Comparison of ENCODE assay signal across 8 mouse cellular contexts in the genomic region with DNA sequence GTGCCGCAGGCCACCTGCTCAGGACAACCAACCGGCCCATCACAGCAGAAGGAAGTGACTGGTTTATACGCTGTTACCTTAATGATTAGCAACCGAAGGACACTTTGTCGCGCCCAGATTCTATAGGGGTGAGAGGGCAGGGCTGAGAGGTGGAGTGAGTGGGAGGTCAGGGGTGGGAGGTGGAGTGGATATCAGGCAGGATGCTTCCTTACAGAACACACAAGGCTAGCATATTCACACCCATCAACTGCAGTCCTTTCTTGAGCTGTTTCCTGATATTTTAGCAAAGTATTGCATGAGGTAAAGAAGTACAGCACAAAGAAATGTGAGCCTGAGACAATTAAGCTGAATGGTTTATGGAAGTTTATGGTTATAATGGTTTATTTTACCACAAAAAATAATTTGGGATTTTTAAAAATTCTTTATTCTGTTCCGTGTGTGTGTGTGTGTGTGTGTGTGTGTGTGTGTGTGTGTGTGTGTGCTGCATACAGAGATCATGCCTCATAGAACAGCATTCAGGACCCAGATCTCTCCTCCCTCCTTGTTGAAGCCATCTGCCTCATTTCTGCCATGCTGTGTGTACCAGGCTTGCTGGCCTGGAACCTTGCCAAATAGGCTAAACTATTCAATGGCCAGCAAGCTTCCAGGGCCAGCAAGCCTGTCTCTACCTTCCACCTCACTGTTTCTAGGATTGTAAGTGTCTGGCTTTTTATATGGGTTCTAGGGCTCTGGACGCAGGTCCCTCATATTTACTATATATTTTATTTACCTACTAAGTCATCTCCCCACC.
DNase-seq lines count a peak whose midpoint lies in the region; ATAC-seq lines count a peak whose summit lies in the region.

No protein-coding gene starts in this region.

- ATAC-seq in hindbrain, embryonic 14.5 days (ENCODE audit: low FRiP score) = peak; percentile 86
- ATAC-seq in midbrain, embryonic 16.5 days = peak; percentile 86; the same call in 1 of the 2 replicates

- H3K9ac ChIP-seq in hindbrain, embryonic 14.5 days = no peak overlapping the region
- H3K9ac ChIP-seq in midbrain, embryonic 16.5 days (ENCODE audit: low read depth, low read length) = no peak overlapping the region

- no peak overlapping the region for H3K4me3 ChIP-seq in hindbrain, embryonic 14.5 days (replicated peaks; ENCODE audit: low read length)
- no peak overlapping the region for H3K4me3 ChIP-seq in midbrain, embryonic 16.5 days (ENCODE audit: low read depth, low read length)

- intact Hi-C loops in left cerebral cortex, postnatal 14 days (cut with DNase I) = no loop called here
- intact Hi-C loops in left cerebral cortex, postnatal 36 days (cut with DNase I) = no loop called here

- H3K27me3 ChIP-seq in hindbrain, embryonic 14.5 days (ENCODE audit: control insufficient read depth, insufficient read depth, low read length) = no peaks in the 10 kb centered on the region
- no peaks in the 10 kb centered on the region for H3K27me3 ChIP-seq in midbrain, embryonic 16.5 days (ENCODE audit: control insufficient read depth, insufficient read depth, low read depth, low read length)

- WGBS in hindbrain, embryonic 14.5 days = 76% methylated on average over 8 of the region's 8 CpGs
- WGBS in midbrain, embryonic 16.5 days = 76% methylated on average over 8 of the region's 8 CpGs

- no peaks in the 10 kb centered on the region for H3K9me3 ChIP-seq in hindbrain, embryonic 14.5 days (ENCODE audit: control insufficient read depth, low read length)
- H3K9me3 ChIP-seq in midbrain, embryonic 16.5 days (replicated peaks; ENCODE audit: control insufficient read depth, low read length, poor library complexity, severe bottlenecking) = no peaks in the 10 kb centered on the region

- no peak overlapping the region for H3K27ac ChIP-seq in hindbrain, embryonic 14.5 days
- no peak overlapping the region for H3K27ac ChIP-seq in midbrain, embryonic 16.5 days (ENCODE audit: low read length)

- H3K36me3 ChIP-seq in hindbrain, embryonic 14.5 days (replicated peaks; ENCODE audit: control insufficient read depth, insufficient read depth) = no peaks in the 10 kb centered on the region
- H3K36me3 ChIP-seq in midbrain, embryonic 16.5 days (ENCODE audit: control insufficient read depth, insufficient read depth, low read length) = no peaks in the 10 kb centered on the region

- H3K4me1 ChIP-seq in hindbrain, embryonic 14.5 days (replicated peaks; ENCODE audit: control insufficient read depth, insufficient read depth, low read length) = no peaks in the 10 kb centered on the region
- H3K4me1 ChIP-seq in midbrain, embryonic 16.5 days (ENCODE audit: control insufficient read depth, insufficient read depth, low read length) = peaks cover 4% of the 10 kb centered on the region; the same call in 1 of the 2 replicates

- H3K4me2 ChIP-seq in hindbrain, embryonic 14.5 days (replicated peaks) = no peak overlapping the region
- no peak overlapping the region for H3K4me2 ChIP-seq in midbrain, embryonic 16.5 days (ENCODE audit: low read length)

- DNase-seq in left cerebral cortex, postnatal 14 days (ENCODE audit: low spot score in 2 of 2) = peak; percentile 20 to 34
- no peak for DNase-seq in left cerebral cortex, postnatal 36 days (ENCODE audit: low spot score in 2 of 2)
- DNase-seq in brain, embryonic 18.5 days (ENCODE audit: low read depth, low spot score) = peak; percentile 30
- DNase-seq in hindbrain, embryonic 14.5 days (ENCODE audit: low spot score) = peak; percentile 68
- no peak for DNase-seq in spleen, postnatal 14 days (ENCODE audit: low spot score in 2 of 2)
- DNase-seq in spleen, postnatal 10 days (ENCODE audit: low spot score in 2 of 2) = no peak
- DNase-seq in thymus, adult 18-20 months = no peak

Comparison
In these comparisons a context has a peak if more than half of its experiments do, and no peak if none do; other contexts are left out.
1. DNase-seq: peak in left cerebral cortex, postnatal 14 days (2 of 2), brain, embryonic 18.5 days (single experiment) and hindbrain, embryonic 14.5 days (single experiment); none in left cerebral cortex, postnatal 36 days (0 of 2), spleen, postnatal 14 days (0 of 2), spleen, postnatal 10 days (0 of 2) and thymus, adult 18-20 months (0 of 2).